Mouse (Mus musculus) liver, adult 2 months (tissue): Measurements from ENCODE around the gene Gm45140. TPM values are rescaled to one million over a fixed set of nuclear protein-coding genes. Genes with fewer than 3 reads are reported as not detected.

Source experiments
- DNase-seq: peaks from one replicate; pipeline ENCODE4 v3.0.0-alpha.2; 2011; ENCODE audit warnings: low read depth, low spot score; ENCODE audit errors: extremely low read depth
- H3K27ac ChIP-seq: fragments of 200-500 bp; replicated peaks from 2 replicates; pipeline ENCODE4 v1.5.1; 2012; ENCODE audit warnings: low read depth, mild to moderate bottlenecking, control low read depth, inconsistent platforms, low read length; ENCODE audit not compliant: insufficient read depth
- H3K27me3 ChIP-seq: fragments of 200-500 bp; 2 replicates; pipeline ENCODE4 v1.6.1; 2012; ENCODE audit warnings: mild to moderate bottlenecking, moderate library complexity, low read length, inconsistent platforms; ENCODE audit not compliant: control insufficient read depth, insufficient read depth
- H3K36me3 ChIP-seq: fragments of 200-500 bp; 2 replicates; pipeline ENCODE4 v1.6.1; 2012; ENCODE audit warnings: low read length, inconsistent platforms; ENCODE audit not compliant: control insufficient read depth, insufficient read depth
- H3K4me1 ChIP-seq: fragments of 200-500 bp; 2 replicates; pipeline ENCODE4 v1.6.1; 2011; ENCODE audit warnings: low read length; ENCODE audit not compliant: control insufficient read depth, insufficient read depth
- H3K4me3 ChIP-seq: fragments of 200-500 bp; 2 replicates; pipeline ENCODE4 v1.5.1; 2011; ENCODE audit warnings: low read depth, mild to moderate bottlenecking, control low read depth, low read length, moderate library complexity; ENCODE audit not compliant: insufficient read depth
- H3K79me2 ChIP-seq: fragments of 200-500 bp; 2 replicates; pipeline ENCODE4 v1.6.1; 2012; ENCODE audit warnings: inconsistent platforms, mild to moderate bottlenecking, low read length, moderate library complexity; ENCODE audit not compliant: control insufficient read depth, insufficient read depth
- H3K9ac ChIP-seq: fragments of 200-500 bp; 2 replicates; pipeline ENCODE4 v1.6.1; 2012; ENCODE audit warnings: low read depth, mild to moderate bottlenecking, control low read depth, inconsistent platforms, low read length
- CTCF ChIP-seq: fragments of 200-500 bp; IDR thresholded peaks from 2 replicates; pipeline ENCODE4 v1.5.1; 2011; ENCODE audit warnings: low read depth, low read length, control low read depth
- POLR2A ChIP-seq: fragments of 200-500 bp; IDR thresholded peaks from 2 replicates; pipeline ENCODE4 v1.6.1; 2011; ENCODE audit warnings: low read length, control low read depth; ENCODE audit not compliant: insufficient read depth; ENCODE audit errors: extremely low read depth
- WGBS: fragments of 180-500 bp; shearing (Covaris S2); methylation state at CpG from one replicate; pipeline ENCODE4 v1.1.7; 2018; 5-methylcytosine and 5-hydroxymethylcytosine counted together
- polyA plus RNA-seq: library from polyadenylated mRNA; depleted of rRNA; stranded (reverse); fragments of >200 nt; gene quantifications from 2 replicates; pipeline ENCODE4 v1.2.3, GENCODE M21; 2012; rRNA removed
- total RNA-seq: library from RNA; depleted of rRNA; stranded (reverse); fragments of >200 nt; gene quantifications from 2 replicates; pipeline ENCODE4 v1.2.3, GENCODE M21; 2014; rRNA removed

The Gm45140 gene
- 1.0 and 1.1 TPM in 2 replicates for total RNA-seq
- 0.51 and 0.98 TPM in 2 replicates for polyA plus RNA-seq

DNA sequence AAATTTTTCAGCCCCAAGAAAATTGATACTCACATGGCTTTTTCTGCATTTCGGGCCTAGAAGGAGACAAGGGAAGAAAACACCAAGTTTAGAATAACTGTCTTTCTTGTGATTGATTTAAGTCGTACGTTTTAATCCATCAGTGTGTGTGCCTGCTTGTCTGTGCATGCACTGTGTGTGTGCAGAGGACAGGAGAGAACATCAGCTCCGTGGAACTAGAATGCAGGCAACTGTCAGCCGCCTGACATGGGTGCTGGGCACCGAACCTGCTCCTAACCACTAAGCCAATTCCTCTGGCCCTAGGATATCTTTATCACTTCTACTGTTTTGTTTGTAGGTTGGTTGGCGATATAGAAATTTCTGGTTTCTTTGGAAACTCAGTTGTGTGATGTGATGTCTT, at the start of gene Gm45140:
Gm45140 (minus strand) TSS at position 101 of the 400 bp plus-strand sequence.
- no peak within 1 kb of the TSS for H3K27ac ChIP-seq
- H3K36me3 ChIP-seq, result peaks cover 14% of the 10 kb centered on the region
- no peak for DNase-seq
- WGBS, result 96% methylated on average over 7 of the region's 7 CpGs
- no peaks in the 10 kb centered on the region for H3K79me2 ChIP-seq
- H3K4me3 ChIP-seq, result no peak within 1 kb of the TSS
- H3K27me3 ChIP-seq, result no peaks in the 10 kb centered on the region
- TF ChIP-seq CTCF (no peak), POLR2A (no peak)
- H3K9ac ChIP-seq, result no peak within 1 kb of the TSS
- peaks cover 7% of the 10 kb centered on the region; the same call in 1 of the 2 replicates for H3K4me1 ChIP-seq

DNA sequence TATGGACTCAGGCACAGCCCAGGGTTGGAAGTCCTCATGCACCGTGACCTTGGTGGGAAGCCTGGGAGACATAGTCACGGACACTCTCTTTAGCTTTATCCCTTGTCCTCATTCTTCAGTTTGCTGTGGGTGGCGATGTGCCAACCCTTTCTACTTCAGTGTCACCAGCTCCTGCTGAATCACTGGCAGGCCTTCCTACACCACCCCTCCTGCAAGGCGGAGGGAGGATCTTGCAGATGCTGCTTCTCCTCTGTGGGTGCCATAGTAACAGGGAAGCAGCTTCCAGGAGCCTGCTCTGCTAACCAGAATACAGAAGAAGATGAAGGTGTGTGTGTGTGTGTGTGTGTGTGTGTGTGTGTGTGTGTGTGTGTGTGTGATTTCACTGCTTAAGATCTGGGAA, 47.2 kb upstream of the Gm45140 start:
- Histone ChIP-seq H3K27ac (no peak overlapping the region), H3K27me3 (no peaks in the 10 kb centered on the region), H3K36me3 (no peaks in the 10 kb centered on the region), H3K79me2 (no peaks in the 10 kb centered on the region), H3K4me1 (peaks cover 11% of the 10 kb centered on the region), H3K4me3 (no peak overlapping the region), H3K9ac (no peak overlapping the region)
- WGBS, result 82% methylated on average over 4 of the region's 4 CpGs
- TF ChIP-seq CTCF, result no peak
- TF ChIP-seq POLR2A, result no peak
- DNase-seq, result no peak

DNA sequence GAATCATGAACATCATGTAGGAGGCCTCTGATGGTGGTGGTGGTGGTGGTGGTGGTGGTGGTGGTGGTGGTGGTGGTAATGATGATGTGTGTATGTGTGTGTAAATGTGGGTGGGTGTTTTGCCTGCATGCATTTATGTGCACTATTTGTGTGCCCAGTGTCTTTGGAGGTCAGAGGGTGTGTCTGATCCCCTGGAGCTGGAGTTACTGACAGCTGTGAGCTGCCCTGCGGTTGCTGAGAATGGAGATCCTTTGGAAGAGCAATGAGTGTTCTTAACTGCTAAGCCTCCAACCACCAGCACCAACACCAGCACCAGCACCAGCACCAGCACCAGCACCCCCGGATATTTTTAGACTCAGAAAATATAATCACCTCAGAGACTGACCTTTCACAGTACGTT, 46.6 kb upstream of the Gm45140 start:
- no peak for DNase-seq
- H3K4me3 ChIP-seq, result no peak overlapping the region
- no peaks in the 10 kb centered on the region for H3K79me2 ChIP-seq
- no peaks in the 10 kb centered on the region for H3K27me3 ChIP-seq
- TF ChIP-seq CTCF (no peak), POLR2A (no peak)
- peaks cover 10% of the 10 kb centered on the region for H3K4me1 ChIP-seq
- no peak overlapping the region for H3K27ac ChIP-seq
- no peaks in the 10 kb centered on the region for H3K36me3 ChIP-seq
- no peak overlapping the region for H3K9ac ChIP-seq
- 81% methylated on average over 3 of the region's 3 CpGs for WGBS

DNA sequence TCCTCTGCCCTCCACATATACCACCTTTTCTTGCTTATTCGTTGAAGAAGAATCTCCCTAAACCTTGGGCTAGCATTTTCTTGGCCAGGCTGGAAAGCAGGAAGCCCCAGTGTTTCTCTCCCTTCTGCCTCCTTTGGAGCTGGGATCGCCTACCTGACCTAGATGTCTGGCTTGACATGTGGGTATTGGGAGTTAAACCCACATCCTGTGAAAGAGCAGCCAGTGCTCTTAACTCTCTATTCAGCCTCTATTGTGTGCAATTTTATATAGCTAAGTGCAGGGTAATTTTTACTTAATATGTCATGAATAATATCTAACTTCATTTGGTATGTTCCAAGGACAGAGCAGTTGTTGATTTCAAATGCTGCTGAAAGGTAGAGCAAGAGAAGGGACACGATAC, 44.0 kb upstream of the Gm45140 start:
- DNase-seq, result no peak
- H3K4me3 ChIP-seq, result no peak overlapping the region
- TF ChIP-seq CTCF, result no peak
- TF ChIP-seq POLR2A, result no peak
- WGBS, result 68% methylated on average over 3 of the region's 3 CpGs
- no peak overlapping the region for H3K27ac ChIP-seq
- H3K79me2 ChIP-seq, result no peaks in the 10 kb centered on the region
- H3K9ac ChIP-seq, result no peak overlapping the region
- H3K4me1 ChIP-seq, result peaks cover 20% of the 10 kb centered on the region
- no peaks in the 10 kb centered on the region for H3K27me3 ChIP-seq
- H3K36me3 ChIP-seq, result no peaks in the 10 kb centered on the region

DNA sequence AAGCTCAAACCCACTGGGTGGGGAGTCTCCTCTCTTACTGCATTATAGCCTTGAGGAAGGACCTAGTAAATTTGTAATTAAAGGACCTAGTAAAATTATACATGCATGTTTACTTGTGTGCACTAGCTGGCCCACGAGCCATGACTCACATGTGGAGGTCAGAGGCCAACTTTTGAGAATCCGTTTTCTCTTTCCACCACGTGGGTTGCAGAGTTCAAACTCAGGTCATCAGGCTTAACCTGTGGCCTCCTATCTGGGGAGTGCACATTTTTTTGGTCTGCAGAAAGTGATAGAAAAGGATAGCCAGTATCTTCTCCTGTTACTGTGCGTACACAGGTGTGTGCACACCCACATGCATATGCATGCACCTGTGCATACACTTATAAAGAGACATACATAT, 43.4 kb upstream of the Gm45140 start:
- no peak for TF ChIP-seq POLR2A
- no peak for TF ChIP-seq CTCF
- DNase-seq, result peak; percentile 92
- Histone ChIP-seq H3K36me3 (no peaks in the 10 kb centered on the region), H3K9ac (no peak overlapping the region), H3K27me3 (no peaks in the 10 kb centered on the region), H3K4me3 (no peak overlapping the region), H3K27ac (no peak overlapping the region), H3K4me1 (peaks cover 20% of the 10 kb centered on the region), H3K79me2 (no peaks in the 10 kb centered on the region)
- 6% methylated on average over 4 of the region's 4 CpGs for WGBS

DNA sequence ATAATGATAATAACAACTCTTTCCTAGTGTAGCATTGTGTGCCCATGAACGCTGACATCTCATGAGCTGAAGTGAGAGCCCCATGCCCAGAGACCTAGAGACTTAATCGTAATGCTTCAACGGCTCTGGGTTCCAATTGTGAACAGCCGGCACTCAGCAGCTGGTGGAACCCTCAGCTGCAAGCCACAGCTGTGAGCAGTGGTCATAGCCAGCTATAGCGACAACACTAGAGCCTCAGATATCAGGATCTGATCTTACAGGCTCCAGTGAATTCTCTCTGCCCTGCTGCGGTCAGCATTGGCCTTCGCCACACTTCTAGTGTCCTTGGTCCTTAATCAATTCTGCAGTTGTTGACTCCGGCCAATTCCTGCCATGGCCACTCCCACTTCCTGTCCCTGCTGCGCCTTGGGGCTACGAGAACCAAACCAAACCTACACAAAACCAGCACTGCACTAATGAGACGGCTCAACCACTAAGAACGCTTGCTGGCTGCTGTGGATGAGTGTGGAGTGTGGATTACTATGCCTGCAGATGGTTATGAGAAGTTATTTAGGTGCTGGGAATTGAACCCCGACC, 40.6 kb upstream of the Gm45140 start:
- Histone ChIP-seq H3K79me2 (no peaks in the 10 kb centered on the region), H3K27ac (peak overlapping the region; percentile 9), H3K4me1 (peaks cover 26% of the 10 kb centered on the region), H3K27me3 (no peaks in the 10 kb centered on the region), H3K4me3 (no peak overlapping the region), H3K36me3 (no peaks in the 10 kb centered on the region), H3K9ac (no peak overlapping the region)
- WGBS, result 79% methylated on average over 13 of the region's 13 CpGs
- TF ChIP-seq POLR2A (no peak), CTCF (no peak)
- peak; percentile 28 for DNase-seq
